17 mouse cellular contexts compared by ENCODE assay signal in genomic region chr2:28917156-28917517, GRCm38 (mm10). TPM values are rescaled to one million over a fixed set of nuclear protein-coding genes. Genes with fewer than 3 reads are reported as not detected.
DNase-seq lines count a peak whose midpoint lies in the region; ATAC-seq lines count a peak whose summit lies in the region.
"Had no signal": no experiment of that assay in that cellular context is flagged by ENCODE, and none has a peak within 500 bp of the region (broad histone marks: within the 10 kb centered on the region; RNA-seq: fewer than 3 reads in every experiment).

No protein-coding gene starts in this region.

- H3K4me2 ChIP-seq in hindbrain, embryonic 15.5 days: peak overlapping the region; percentile 36
- H3K4me2 ChIP-seq in midbrain, embryonic 14.5 days (ENCODE audit: low read length): peak overlapping the region; percentile 54

- peak overlapping the region; percentile 40 for H3K4me3 ChIP-seq in hindbrain, embryonic 10.5 days
- H3K4me3 ChIP-seq in hindbrain, embryonic 15.5 days: peak overlapping the region; percentile 27
- peak overlapping the region; percentile 43 for H3K4me3 ChIP-seq in midbrain, embryonic 14.5 days (replicated peaks; ENCODE audit: low read depth, low read length)

- ATAC-seq in hindbrain, embryonic 15.5 days (ENCODE audit: low FRiP score, low read depth): no peak
- ATAC-seq in midbrain, embryonic 14.5 days (ENCODE audit: low FRiP score, low TSS enrichment): no peak

- DNase-seq in embryo, embryonic 9.5 days (ENCODE audit: extremely low spot score): peak; percentile 22
- DNase-seq in embryo, embryonic 10 days (ENCODE audit: low spot score): no peak
- peak; percentile 32 for DNase-seq in hindbrain, embryonic 10.5 days (ENCODE audit: low spot score)
- DNase-seq in midbrain, embryonic 14.5 days: peak; percentile 37
- no peak for DNase-seq in right cerebral cortex, postnatal 36 days (ENCODE audit: low spot score in 2 of 2)
- DNase-seq in urinary bladder, postnatal 4 days (ENCODE audit: low spot score in 2 of 2): no peak
- no peak for DNase-seq in kidney, postnatal 36 days
- DNase-seq: adrenal gland, adult 8-10 months; kidney, adult 8-10 months; lung, postnatal 10 days; right cerebral cortex, postnatal 14 days; thymus, adult 2 months had no signal

- H3K27me3 ChIP-seq in hindbrain, embryonic 10.5 days (ENCODE audit: insufficient read depth, poor library complexity, severe bottlenecking): peaks cover 100% of the 10 kb centered on the region
- H3K27me3 ChIP-seq in hindbrain, embryonic 15.5 days: peaks cover 75% of the 10 kb centered on the region
- peaks cover 65% of the 10 kb centered on the region for H3K27me3 ChIP-seq in midbrain, embryonic 14.5 days (ENCODE audit: control insufficient read depth, insufficient read depth, low read length)

- 2% methylated on average over 11 of the region's 11 CpGs for WGBS in hindbrain, embryonic 10.5 days
- 5% methylated on average over 11 of the region's 11 CpGs for WGBS in hindbrain, embryonic 15.5 days
- WGBS in midbrain, embryonic 14.5 days: 6% methylated on average over 11 of the region's 11 CpGs

- H3K9me3 ChIP-seq in hindbrain, embryonic 10.5 days: no peaks in the 10 kb centered on the region
- H3K9me3 ChIP-seq in hindbrain, embryonic 15.5 days: no peaks in the 10 kb centered on the region
- no peaks in the 10 kb centered on the region for H3K9me3 ChIP-seq in midbrain, embryonic 14.5 days (ENCODE audit: control insufficient read depth, low read length)
- H3K9me3 ChIP-seq: forebrain, embryonic 12.5 days; heart, embryonic 15.5 days had no signal

- peaks cover 22% of the 10 kb centered on the region for H3K4me1 ChIP-seq in hindbrain, embryonic 10.5 days (replicated peaks)
- peaks cover 9% of the 10 kb centered on the region for H3K4me1 ChIP-seq in hindbrain, embryonic 15.5 days (replicated peaks)
- 0 out of 2 replicates have a peak, but pooled peaks cover 4% of the 10 kb centered on the region for H3K4me1 ChIP-seq in midbrain, embryonic 14.5 days (ENCODE audit: control insufficient read depth, insufficient read depth, low read length)

- H3K36me3 ChIP-seq in hindbrain, embryonic 10.5 days: no peaks in the 10 kb centered on the region
- no peaks in the 10 kb centered on the region for H3K36me3 ChIP-seq in hindbrain, embryonic 15.5 days
- H3K36me3 ChIP-seq in midbrain, embryonic 14.5 days (ENCODE audit: control insufficient read depth, insufficient read depth, low read length): no peaks in the 10 kb centered on the region
- H3K36me3 ChIP-seq: forebrain, embryonic 12.5 days; heart, embryonic 15.5 days had no signal

- peak overlapping the region; percentile 72 for H3K27ac ChIP-seq in hindbrain, embryonic 10.5 days
- H3K27ac ChIP-seq in hindbrain, embryonic 15.5 days (replicated peaks): peak overlapping the region; percentile 66
- H3K27ac ChIP-seq in midbrain, embryonic 14.5 days (replicated peaks; ENCODE audit: low read depth, low read length): peak overlapping the region; percentile 83
- H3K27ac ChIP-seq: forebrain, embryonic 12.5 days; heart, embryonic 15.5 days; liver, embryonic 14.5 days had no signal

- H3K9ac ChIP-seq in hindbrain, embryonic 15.5 days: no peak overlapping the region
- peak overlapping the region; percentile 57; the same call in 1 of the 2 replicates for H3K9ac ChIP-seq in midbrain, embryonic 14.5 days (replicated peaks; ENCODE audit: low read length)
- H3K9ac ChIP-seq: heart, embryonic 15.5 days; liver, embryonic 14.5 days had no signal

RNA-seq across cellular contexts. Expression of gene Barhl1, which starts 0.7 kb away (rescaled TPM):
- 10.8 and 18.4 TPM in 2 replicates for polyA plus RNA-seq in hindbrain, embryonic 10.5 days (2016; fragmentation: Nextera tagmentation; extraction: Ambion mirVana)
- 43.3 and 60.4 TPM in 2 replicates for polyA plus RNA-seq in hindbrain, embryonic 15.5 days (2015; fragmentation: Nextera tagmentation; extraction: Ambion mirVana)
- polyA plus RNA-seq in midbrain, embryonic 14.5 days (2014; fragmentation: Nextera tagmentation; extraction: Ambion mirVana): 58.4 and 61.6 TPM in 2 replicates
- polyA plus RNA-seq: heart, embryonic 15.5 days; limb, embryonic 11.5 days; liver, embryonic 14.5 days had no signal

Comparison
In these comparisons a context has a peak if more than half of its experiments do, and no peak if none do; other contexts are left out.
1. DNase-seq: peak in embryo, embryonic 9.5 days (single experiment), hindbrain, embryonic 10.5 days (single experiment) and midbrain, embryonic 14.5 days (single experiment); none in embryo, embryonic 10 days (single experiment), right cerebral cortex, postnatal 36 days (0 of 2), urinary bladder, postnatal 4 days (0 of 2) and kidney, postnatal 36 days (0 of 2).
2. Peak in every context shown above with its lines, with median percentiles within 50 percentile points of each other: H3K27ac ChIP-seq and H3K4me3 ChIP-seq.